18 mouse cellular contexts compared by ENCODE assay signal in genomic region chr2:91119061-91119460, GRCm38 (mm10). TPM values are rescaled to one million over a fixed set of nuclear protein-coding genes. Genes with fewer than 3 reads are reported as not detected.
DNase-seq lines count a peak whose midpoint lies in the region; ATAC-seq and TF ChIP-seq lines count a peak whose summit lies in the region.
"Had no signal": no experiment of that assay in that cellular context is flagged by ENCODE, and none has a peak within 500 bp of the region (broad histone marks: within the 10 kb centered on the region; RNA-seq: fewer than 3 reads in every experiment).

No protein-coding gene starts in this region.

- intact Hi-C loops in heart, postnatal 14 days (cut with DNase I), result loop anchor here (5.0 to 10.0 kb wide), 4 partner anchors 118 to 358 kb away; partner anchors contain the start of genes Arfgap2 and Ddb2
- intact Hi-C loops in gastrocnemius, postnatal 14 days (cut with DNase I; ENCODE audit: low total_unique reads), result loop anchor here (5.0 kb wide), 1 partner anchor 73 kb away; no protein-coding TSS in a partner anchor

- H3K4me3 ChIP-seq in heart, embryonic 10.5 days, result peak overlapping the region; percentile 70
- peak overlapping the region; percentile 8; the same call in 1 of the 2 replicates for H3K4me3 ChIP-seq in lung, embryonic 14.5 days (ENCODE audit: low read depth, low read length)
- H3K4me3 ChIP-seq: embryonic facial prominence, embryonic 12.5 days; forebrain, embryonic 15.5 days; left cerebral cortex, adult 2 months; limb, embryonic 12.5 days; liver, embryonic 13.5 days; midbrain, embryonic 15.5 days had no signal

- H3K27me3 ChIP-seq in heart, embryonic 10.5 days (ENCODE audit: insufficient read depth, poor library complexity, severe bottlenecking), result no peaks in the 10 kb centered on the region
- no peaks in the 10 kb centered on the region for H3K27me3 ChIP-seq in lung, embryonic 14.5 days (ENCODE audit: insufficient read depth, low read length)
- H3K27me3 ChIP-seq: CH12.LX had no signal

- no peak for DNase-seq in heart, embryonic 10.5 days (ENCODE audit: low spot score)
- no peak for DNase-seq in heart, postnatal 14 days
- no peak for DNase-seq in lung, embryonic 14.5 days
- no peak for DNase-seq in lung, postnatal 25 days (ENCODE audit: low spot score)
- DNase-seq in cerebellum, postnatal 14 days, result peak; percentile 92 to 95
- DNase-seq in frontal cortex, postnatal 36 days (ENCODE audit: low spot score in 2 of 2), result no peak
- DNase-seq in gastrocnemius, postnatal 14 days, result no peak
- DNase-seq: kidney, adult 8-10 months; liver, embryonic 13.5 days; thymus, postnatal 25 days had no signal

- no peaks in the 10 kb centered on the region for H3K9me3 ChIP-seq in heart, embryonic 10.5 days
- no peaks in the 10 kb centered on the region for H3K9me3 ChIP-seq in lung, embryonic 14.5 days (ENCODE audit: low read depth, low read length)
- H3K9me3 ChIP-seq: embryonic facial prominence, embryonic 12.5 days; forebrain, embryonic 15.5 days; limb, embryonic 12.5 days; liver, embryonic 13.5 days; midbrain, embryonic 15.5 days had no signal

- no peak for TF ChIP-seq CTCF in lung, embryonic 14.5 days (IDR thresholded peaks at IDR 0.05; ENCODE audit: low read depth)

- no peak overlapping the region for H3K9ac ChIP-seq in lung, embryonic 14.5 days
- H3K9ac ChIP-seq: embryonic facial prominence, embryonic 12.5 days; forebrain, embryonic 15.5 days; limb, embryonic 12.5 days; liver, embryonic 13.5 days; midbrain, embryonic 15.5 days had no signal

- H3K4me1 ChIP-seq in heart, embryonic 10.5 days, result peaks cover 61% of the 10 kb centered on the region
- H3K4me1 ChIP-seq in lung, embryonic 14.5 days (ENCODE audit: insufficient read depth), result no peaks in the 10 kb centered on the region
- H3K4me1 ChIP-seq: embryonic facial prominence, embryonic 12.5 days; midbrain, embryonic 15.5 days had no signal

- no peak overlapping the region for H3K4me2 ChIP-seq in lung, embryonic 14.5 days
- H3K4me2 ChIP-seq: embryonic facial prominence, embryonic 12.5 days; forebrain, embryonic 15.5 days; limb, embryonic 12.5 days; liver, embryonic 13.5 days; midbrain, embryonic 15.5 days had no signal

- peaks cover 52% of the 10 kb centered on the region for H3K36me3 ChIP-seq in heart, embryonic 10.5 days
- H3K36me3 ChIP-seq in lung, embryonic 14.5 days (ENCODE audit: insufficient read depth), result no peaks in the 10 kb centered on the region
- H3K36me3 ChIP-seq: embryonic facial prominence, embryonic 12.5 days; forebrain, embryonic 15.5 days; limb, embryonic 12.5 days; liver, embryonic 13.5 days; midbrain, embryonic 15.5 days had no signal

- WGBS in heart, embryonic 10.5 days, result 37% methylated on average over 19 of the region's 19 CpGs
- WGBS in lung, embryonic 14.5 days, result 86% methylated on average over 19 of the region's 19 CpGs

- H3K27ac ChIP-seq in heart, embryonic 10.5 days, result peak overlapping the region; percentile 87
- no peak overlapping the region for H3K27ac ChIP-seq in lung, embryonic 14.5 days (ENCODE audit: low read depth)
- H3K27ac ChIP-seq: embryonic facial prominence, embryonic 12.5 days; forebrain, embryonic 15.5 days; left cerebral cortex, adult 2 months; limb, embryonic 12.5 days; liver, embryonic 13.5 days; midbrain, embryonic 15.5 days had no signal

- ATAC-seq in lung, embryonic 14.5 days (ENCODE audit: insufficient read depth), result no peak
- ATAC-seq: forebrain, embryonic 15.5 days; midbrain, embryonic 15.5 days had no signal

RNA-seq across cellular contexts. Expression of gene Mybpc3, which starts 1.1 kb away (rescaled TPM):
- 450 and 1,030 TPM in 2 replicates for polyA plus RNA-seq in heart, embryonic 10.5 days (2016; fragmentation: Nextera tagmentation; extraction: Ambion mirVana)
- total RNA-seq in heart, postnatal 14 days (2021), result 1,000 to 10,000 TPM; 1,701 to 1,920 TPM
- polyA plus RNA-seq in lung, embryonic 14.5 days (2014; fragmentation: Nextera tagmentation; extraction: Ambion mirVana), result 0.47 and 7.7 TPM in 2 replicates
- under 1 TPM in 1 of 2 experiments, not detected in 1; 0.09 TPM for total RNA-seq in gastrocnemius, postnatal 14 days (2021)
- total RNA-seq: gastrocnemius, adult 18-20 months; megakaryocyte progenitor cell, adult 5-6 weeks had no signal
- polyA plus RNA-seq: forebrain, embryonic 15.5 days had no signal

RNA-seq across cellular contexts. Expression of gene Spi1, which starts 36.9 kb away (rescaled TPM):
- 0.99 and 4.1 TPM in 2 replicates for polyA plus RNA-seq in heart, embryonic 10.5 days (2016; fragmentation: Nextera tagmentation; extraction: Ambion mirVana)
- total RNA-seq in heart, postnatal 14 days (2021), result 1 to 10 TPM; 4.1 TPM
- polyA plus RNA-seq in lung, embryonic 14.5 days (2014; fragmentation: Nextera tagmentation; extraction: Ambion mirVana), result 6.2 TPM in 2 replicates
- 1 to 10 TPM; 1.5 to 2.1 TPM for total RNA-seq in gastrocnemius, postnatal 14 days (2021)

RNA-seq across cellular contexts. Expression of gene Slc39a13, which starts 48.8 kb away (rescaled TPM):
- 32.6 and 37.5 TPM in 2 replicates for polyA plus RNA-seq in heart, embryonic 10.5 days (2016; fragmentation: Nextera tagmentation; extraction: Ambion mirVana)
- total RNA-seq in heart, postnatal 14 days (2021), result 10 to 100 TPM; 24.7 to 25.5 TPM
- polyA plus RNA-seq in lung, embryonic 14.5 days (2014; fragmentation: Nextera tagmentation; extraction: Ambion mirVana), result 29.0 and 33.3 TPM in 2 replicates
- total RNA-seq in gastrocnemius, postnatal 14 days (2021), result 10 to 100 TPM; 21.7 to 25.9 TPM

Comparison
In these comparisons a context has a peak if more than half of its experiments do, and no peak if none do; other contexts are left out.
1. DNase-seq: peak in cerebellum, postnatal 14 days (2 of 2); none in heart, embryonic 10.5 days (single experiment), heart, postnatal 14 days (0 of 2), lung, embryonic 14.5 days (single experiment), lung, postnatal 25 days (single experiment), frontal cortex, postnatal 36 days (0 of 2) and gastrocnemius, postnatal 14 days (single experiment).
2. RNA of gene Mybpc3, which starts 1.1 kb away (total RNA-seq): 1,701 to 1,920 TPM in heart, postnatal 14 days; 0.09 TPM in gastrocnemius, postnatal 14 days; every median in the first group is over 1,000 times any median in the second.